Comparison of ENCODE assay signal across 8 mouse cellular contexts in genomic region chr12:27341871-27342690, GRCm38 (mm10). TPM values are rescaled to one million over a fixed set of nuclear protein-coding genes. Genes with fewer than 3 reads are reported as not detected.
DNase-seq lines count a peak whose midpoint lies in the region; ATAC-seq and TF ChIP-seq lines count a peak whose summit lies in the region.

Gene Sox11, minus strand, starts transcription at chr12:27342574.

- H3K9ac ChIP-seq in lung, embryonic 14.5 days: peak within 1 kb of the TSS; percentile 89
- peak within 1 kb of the TSS; percentile 82 for H3K9ac ChIP-seq in stomach, embryonic 16.5 days (ENCODE audit: low read length)

- H3K4me3 ChIP-seq in lung, embryonic 14.5 days (ENCODE audit: low read depth, low read length): peak within 1 kb of the TSS; percentile 89
- H3K4me3 ChIP-seq in forebrain, embryonic 10.5 days: peak within 1 kb of the TSS; percentile 89
- H3K4me3 ChIP-seq in stomach, embryonic 16.5 days (replicated peaks; ENCODE audit: low read length): peak within 1 kb of the TSS; percentile 70

- no peaks in the 10 kb centered on the region for H3K36me3 ChIP-seq in lung, embryonic 14.5 days (ENCODE audit: insufficient read depth)
- peaks cover 29% of the 10 kb centered on the region for H3K36me3 ChIP-seq in forebrain, embryonic 10.5 days (replicated peaks)
- no peaks in the 10 kb centered on the region for H3K36me3 ChIP-seq in stomach, embryonic 16.5 days (ENCODE audit: control insufficient read depth, insufficient read depth, low read length)

- DNase-seq in lung, embryonic 14.5 days: peak; percentile 70
- DNase-seq in lung, postnatal 25 days (ENCODE audit: low spot score): no peak
- no peak for DNase-seq in forebrain, embryonic 10.5 days (ENCODE audit: extremely low spot score, low spot score)
- DNase-seq in heart, postnatal 4 days: peak; percentile 52
- peak; percentile 39 to 60 for DNase-seq in layer of hippocampus, postnatal 25 days (ENCODE audit: extremely low spot score in 1 of 2, low spot score in 1 of 2)
- DNase-seq in lung, postnatal 14 days: peak; percentile 18
- no peak for DNase-seq in spleen, adult 18-20 months

- WGBS in lung, embryonic 14.5 days: under 1% methylated on average over 83 of the region's 95 CpGs
- under 1% methylated on average over 95 of the region's 95 CpGs for WGBS in forebrain, embryonic 10.5 days
- under 1% methylated on average over 80 of the region's 95 CpGs for WGBS in stomach, embryonic 16.5 days

- H3K27ac ChIP-seq in lung, embryonic 14.5 days (ENCODE audit: low read depth): peak within 1 kb of the TSS; percentile 96
- H3K27ac ChIP-seq in forebrain, embryonic 10.5 days: peak within 1 kb of the TSS; percentile 99
- H3K27ac ChIP-seq in stomach, embryonic 16.5 days (ENCODE audit: low read length): peak within 1 kb of the TSS; percentile 89

- no peaks in the 10 kb centered on the region for H3K9me3 ChIP-seq in lung, embryonic 14.5 days (ENCODE audit: low read depth, low read length)
- no peaks in the 10 kb centered on the region for H3K9me3 ChIP-seq in forebrain, embryonic 10.5 days
- no peaks in the 10 kb centered on the region for H3K9me3 ChIP-seq in stomach, embryonic 16.5 days (replicated peaks; ENCODE audit: control insufficient read depth, low read length)

- H3K27me3 ChIP-seq in lung, embryonic 14.5 days (ENCODE audit: insufficient read depth, low read length): no peaks in the 10 kb centered on the region
- no peaks in the 10 kb centered on the region for H3K27me3 ChIP-seq in forebrain, embryonic 10.5 days (ENCODE audit: poor library complexity, severe bottlenecking)
- no peaks in the 10 kb centered on the region for H3K27me3 ChIP-seq in stomach, embryonic 16.5 days (ENCODE audit: control insufficient read depth, insufficient read depth, low read length)

- peak within 1 kb of the TSS; percentile 63 for H3K4me2 ChIP-seq in lung, embryonic 14.5 days
- peak within 1 kb of the TSS; percentile 87 for H3K4me2 ChIP-seq in stomach, embryonic 16.5 days (ENCODE audit: low read depth, low read length)

- peak; percentile 47 for ATAC-seq in lung, embryonic 14.5 days (ENCODE audit: insufficient read depth)
- ATAC-seq in stomach, embryonic 16.5 days (ENCODE audit: insufficient read depth, low FRiP score): peak; percentile 32; the same call in 1 of the 2 replicates

- H3K4me1 ChIP-seq in lung, embryonic 14.5 days (ENCODE audit: insufficient read depth): peaks cover 3% of the 10 kb centered on the region; the same call in 1 of the 2 replicates
- peaks cover 31% of the 10 kb centered on the region for H3K4me1 ChIP-seq in forebrain, embryonic 10.5 days
- H3K4me1 ChIP-seq in stomach, embryonic 16.5 days (ENCODE audit: control insufficient read depth, insufficient read depth, low read length): no peaks in the 10 kb centered on the region

- TF ChIP-seq CTCF in lung, embryonic 14.5 days (IDR thresholded peaks at IDR 0.05; ENCODE audit: low read depth): no peak

RNA-seq across cellular contexts. Expression of gene Sox11, which starts in this region (rescaled TPM):
- 52.6 and 54.5 TPM in 2 replicates for polyA plus RNA-seq in lung, embryonic 14.5 days (2014; fragmentation: Nextera tagmentation; extraction: Ambion mirVana)
- polyA plus RNA-seq in forebrain, embryonic 10.5 days (2016; fragmentation: Nextera tagmentation; extraction: Ambion mirVana): 256 and 262 TPM in 2 replicates
- total RNA-seq in heart, postnatal 4 days (2021): 1 to 10 TPM; 6.0 to 6.3 TPM
- 10 to 100 TPM; 22.9 to 23.5 TPM for total RNA-seq in layer of hippocampus, postnatal 25 days (2021)
- polyA plus RNA-seq in stomach, embryonic 16.5 days (2015; fragmentation: Nextera tagmentation; extraction: Ambion mirVana): 22.2 and 24.3 TPM in 2 replicates

Comparison
In these comparisons a context has a peak if more than half of its experiments do, and no peak if none do; other contexts are left out.
1. DNase-seq: peak in lung, embryonic 14.5 days (single experiment), heart, postnatal 4 days (single experiment), layer of hippocampus, postnatal 25 days (2 of 2) and lung, postnatal 14 days (single experiment); none in lung, postnatal 25 days (single experiment), forebrain, embryonic 10.5 days (single experiment) and spleen, adult 18-20 months (0 of 2).
2. Peak in every context shown above with its lines, with median percentiles within 50 percentile points of each other: H3K27ac ChIP-seq and H3K4me3 ChIP-seq.